Mouse (Mus musculus) C2C12 (cell line): Measurements from ENCODE around the gene Nr1h3.

Experiments used
- CEBPB ChIP-seq: IDR thresholded peaks from one replicate; pipeline ENCODE4 v1.6.1; 2011; ENCODE audit warnings: low read depth, mild to moderate bottlenecking, control low read depth, moderate library complexity
- CTCF ChIP-seq: IDR thresholded peaks from one replicate; pipeline ENCODE4 v1.5.1; 2011; ENCODE audit not compliant: control insufficient read depth, insufficient read depth, insufficient read length
- FOSL1 ChIP-seq: IDR thresholded peaks from one replicate; pipeline ENCODE4 v1.8.0; 2011; ENCODE audit warnings: mild to moderate bottlenecking, low read length; ENCODE audit not compliant: poor library complexity, insufficient read depth, severe bottlenecking
- MAX ChIP-seq: IDR thresholded peaks from one replicate; pipeline ENCODE4 v1.6.1; 2011; ENCODE audit warnings: mild to moderate bottlenecking, control low read depth
- MYOD1 ChIP-seq: IDR thresholded peaks from one replicate; pipeline ENCODE4 v1.6.1; 2011; ENCODE audit warnings: low read depth; ENCODE audit not compliant: control insufficient read depth, insufficient read length
- MYOG ChIP-seq: IDR thresholded peaks from one replicate; pipeline ENCODE4 v1.6.1; 2011; ENCODE audit not compliant: control insufficient read depth, insufficient read length; ENCODE audit errors: extremely low read depth
- USF1 ChIP-seq: IDR thresholded peaks from one replicate; pipeline ENCODE4 v1.6.1; 2011; ENCODE audit warnings: low read depth, mild to moderate bottlenecking, control low read depth, moderate library complexity

DNA sequence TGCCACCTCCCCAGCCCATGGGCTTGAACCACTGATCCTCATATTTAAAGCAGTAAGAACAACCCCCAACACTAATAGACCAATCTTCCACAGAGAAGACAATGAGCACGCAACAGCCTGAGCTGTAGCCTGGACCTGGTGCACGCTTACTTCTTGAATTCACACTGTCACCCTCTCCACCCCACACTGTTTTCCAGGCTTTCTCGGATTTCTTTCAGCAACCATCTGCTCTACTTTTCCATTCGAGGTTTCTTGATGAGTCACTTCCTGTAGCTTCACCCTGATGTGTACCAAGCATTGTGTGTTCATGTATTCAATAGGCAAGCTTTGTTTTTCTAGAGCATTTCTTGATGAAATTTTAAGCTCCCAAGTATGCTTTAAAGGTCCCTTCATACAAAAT, 15.2 kb downstream of the Nr1h3 start:
- TF ChIP-seq MYOD1 (no peak), USF1 (no peak), CTCF (no peak), MYOG (no peak), CEBPB (no peak), MAX (no peak), FOSL1 (no peak)
